Mouse (Mus musculus): ENCODE data around the gene Psmd11. TPM values are rescaled to one million over a fixed set of nuclear protein-coding genes. Genes with fewer than 3 reads are reported as not detected.

The Psmd11 gene
- polyA plus RNA-seq, 1 experiment from 2014 or later, result 293 TPM

GRCm38 (mm10) chr11:80513796-80514195 lies 85.4 kb downstream of the Psmd11 start:
- Histone ChIP-seq H3K27me3 (0 out of 2 replicates have a peak, but pooled peaks cover 5% of the 10 kb centered on the region), H3K4me3 (no peak overlapping the region), H3K27ac (no peak overlapping the region), H3K36me3 (no peaks in the 10 kb centered on the region), H3K4me2 (no peak overlapping the region), H3K9me3 (no peaks in the 10 kb centered on the region), H3K9ac (no peak overlapping the region), H3K4me1 (replicated peaks) (peaks cover 63% of the 10 kb centered on the region)
- WGBS, result 47% methylated on average over 7 of the region's 7 CpGs
- ATAC-seq (ENCODE audit: low FRiP score), result no peak

GRCm38 (mm10) chr11:80515346-80515745 lies 86.9 kb downstream of the Psmd11 start:
- peaks cover 66% of the 10 kb centered on the region for H3K4me1 ChIP-seq (replicated peaks)
- no peak overlapping the region for H3K4me2 ChIP-seq
- WGBS, result 55% methylated on average over 1 of the region's 1 CpGs
- H3K27ac ChIP-seq, result no peak overlapping the region
- H3K9ac ChIP-seq, result no peak overlapping the region
- no peak for ATAC-seq (ENCODE audit: low FRiP score)
- H3K9me3 ChIP-seq, result no peaks in the 10 kb centered on the region
- 0 out of 2 replicates have a peak, but pooled peaks cover 5% of the 10 kb centered on the region for H3K27me3 ChIP-seq
- no peaks in the 10 kb centered on the region for H3K36me3 ChIP-seq
- H3K4me3 ChIP-seq, result no peak overlapping the region

DNA sequence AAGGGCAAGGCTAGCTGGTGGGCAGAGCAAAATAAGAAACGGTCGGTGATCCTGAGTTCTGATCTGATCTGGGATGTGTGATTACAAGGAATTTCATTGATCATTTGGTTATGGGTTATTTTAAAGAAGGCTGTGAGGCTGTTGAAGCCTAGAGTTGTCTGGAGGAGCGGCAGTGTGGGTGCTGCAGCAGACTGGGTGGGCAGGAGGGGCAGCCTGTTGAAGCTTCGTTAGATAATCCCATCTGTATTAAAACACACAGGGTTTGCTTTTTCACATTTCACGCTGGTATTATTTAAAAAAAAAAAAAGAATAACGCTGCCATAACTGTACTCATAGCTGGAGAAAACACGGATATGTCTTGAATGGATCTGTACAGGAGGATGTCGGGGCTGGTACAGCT lies 87.5 kb downstream of the Psmd11 start:
- ATAC-seq (ENCODE audit: low FRiP score), result no peak
- Histone ChIP-seq H3K9ac (no peak overlapping the region), H3K4me2 (no peak overlapping the region), H3K27me3 (0 out of 2 replicates have a peak, but pooled peaks cover 5% of the 10 kb centered on the region), H3K4me1 (replicated peaks) (peaks cover 66% of the 10 kb centered on the region), H3K9me3 (no peaks in the 10 kb centered on the region), H3K27ac (no peak overlapping the region; the same call in 1 of the 2 replicates), H3K4me3 (no peak overlapping the region), H3K36me3 (no peaks in the 10 kb centered on the region)
- 83% methylated on average over 8 of the region's 8 CpGs for WGBS

- peak overlapping the region; percentile 21; the same call in 1 of the 2 replicates for H3K4me2 ChIP-seq
- H3K4me3 ChIP-seq, result no peak overlapping the region
- no peaks in the 10 kb centered on the region for H3K9me3 ChIP-seq
- peak overlapping the region; percentile 39; the same call in 1 of the 2 replicates for H3K9ac ChIP-seq
- peaks cover 52% of the 10 kb centered on the region for H3K4me1 ChIP-seq (replicated peaks)
- H3K36me3 ChIP-seq, result no peaks in the 10 kb centered on the region
- H3K27ac ChIP-seq, result peak overlapping the region; percentile 93
- H3K27me3 ChIP-seq, result peaks cover 4% of the 10 kb centered on the region; the same call in 1 of the 2 replicates
- 14% methylated on average over 9 of the region's 9 CpGs for WGBS
- peak; percentile 98 for ATAC-seq (ENCODE audit: low FRiP score)
Measured at GRCm38 (mm10) chr11:80518421-80519367, 90.3 kb downstream of the Psmd11 start.

DNA sequence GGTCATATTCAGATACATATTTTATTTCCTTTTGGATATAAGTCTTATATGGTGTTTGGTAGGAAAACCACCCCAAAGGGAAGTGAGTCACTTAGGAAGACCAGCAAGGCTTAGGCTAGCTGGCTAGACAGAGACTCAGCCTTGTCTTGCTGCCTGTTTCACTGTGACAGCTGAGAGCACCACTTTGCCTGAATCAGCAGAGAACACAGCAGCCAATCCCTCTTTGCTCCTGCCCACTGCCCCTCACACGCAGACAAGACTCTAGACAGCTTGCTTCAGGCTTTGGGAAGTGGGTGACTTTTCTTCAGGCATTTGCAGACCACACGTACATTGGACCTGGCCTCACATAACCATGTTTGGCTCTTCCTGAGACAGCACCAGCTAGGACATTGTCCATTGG lies 92.7 kb downstream of the Psmd11 start:
- 82% methylated on average over 2 of the region's 2 CpGs for WGBS

More for the DNA sequence above, 92.7 kb downstream of the Psmd11 start:
- peaks cover 4% of the 10 kb centered on the region; the same call in 1 of the 2 replicates for H3K27me3 ChIP-seq
- H3K4me2 ChIP-seq, result no peak overlapping the region
- no peaks in the 10 kb centered on the region for H3K9me3 ChIP-seq
- no peak overlapping the region for H3K27ac ChIP-seq
- H3K4me3 ChIP-seq, result no peak overlapping the region
- peaks cover 31% of the 10 kb centered on the region for H3K4me1 ChIP-seq (replicated peaks)
- ATAC-seq (ENCODE audit: low FRiP score), result no peak
- H3K36me3 ChIP-seq, result no peaks in the 10 kb centered on the region
- no peak overlapping the region for H3K9ac ChIP-seq

Other genes starting within 250 kb of the Psmd11 start
- gene Rnf135, start 244.8 kb upstream of the Psmd11 start, polyA plus RNA-seq (2015; fragmentation: Nextera tagmentation; extraction: Ambion mirVana), result 3.1 and 3.9 TPM in 2 replicates
- 66.4 and 68.4 TPM in 2 replicates for gene Rhot1, start 219.6 kb upstream of the Psmd11 start, polyA plus RNA-seq (2015; fragmentation: Nextera tagmentation; extraction: Ambion mirVana)
- gene Rhbdl3, start 127.7 kb upstream of the Psmd11 start, polyA plus RNA-seq (2015; fragmentation: Nextera tagmentation; extraction: Ambion mirVana), result 14.0 and 16.0 TPM in 2 replicates
- 30.8 and 37.3 TPM in 2 replicates for gene 5730455P16Rik, start 50.6 kb upstream of the Psmd11 start, polyA plus RNA-seq (2015; fragmentation: Nextera tagmentation; extraction: Ambion mirVana)
- 210 and 214 TPM in 2 replicates for gene Zfp207, start 45.3 kb upstream of the Psmd11 start, polyA plus RNA-seq (2015; fragmentation: Nextera tagmentation; extraction: Ambion mirVana)
- 93.2 and 105 TPM in 2 replicates for gene Cdk5r1, start 48.4 kb downstream of the Psmd11 start, polyA plus RNA-seq (2015; fragmentation: Nextera tagmentation; extraction: Ambion mirVana)

Data from hindbrain, embryonic 13.5 days (tissue).